Mouse (Mus musculus) intestine, embryonic 15.5 days (tissue): ENCODE measurements at regions not wholly inside any gene's neighbourhood (a gene's known extent, or its start where the extent isn't known, plus 50 kb on each side); places are given as distances from the start of the nearest gene placed in this dataset.

Experiments used
- ATAC-seq: fragments of 200-750 bp; cut with Nextera tagmentation; 2 replicates; pipeline ENCODE4 v1.8.0; 2017; ENCODE audit warnings: moderate TSS enrichment, moderate library complexity
- H3K27ac ChIP-seq: fragments of 300-500 bp; sonication (generic); 2 replicates; pipeline ENCODE4 v1.5.1; 2015; ENCODE audit warnings: mild to moderate bottlenecking, inconsistent platforms
- H3K27me3 ChIP-seq: fragments of 300-500 bp; sonication (generic); replicated peaks from 2 replicates; pipeline ENCODE4 v1.6.1; 2015; ENCODE audit warnings: inconsistent platforms
- H3K36me3 ChIP-seq: fragments of 300-500 bp; sonication (generic); 2 replicates; pipeline ENCODE4 v1.6.1; 2015; ENCODE audit warnings: inconsistent platforms
- H3K4me1 ChIP-seq: fragments of 300-500 bp; sonication (generic); replicated peaks from 2 replicates; pipeline ENCODE4 v1.6.1; 2015; ENCODE audit warnings: inconsistent platforms
- H3K4me2 ChIP-seq: fragments of 300-500 bp; sonication (generic); replicated peaks from 2 replicates; pipeline ENCODE4 v1.6.1; 2015; ENCODE audit warnings: mild to moderate bottlenecking, inconsistent platforms
- H3K4me3 ChIP-seq: fragments of 300-500 bp; sonication (generic); replicated peaks from 2 replicates; pipeline ENCODE4 v1.5.1; 2015; ENCODE audit warnings: inconsistent platforms
- H3K9ac ChIP-seq: fragments of 300-500 bp; sonication (generic); 2 replicates; pipeline ENCODE4 v1.6.1; 2015; ENCODE audit warnings: inconsistent platforms
- H3K9me3 ChIP-seq: fragments of 300-500 bp; sonication (generic); 2 replicates; pipeline ENCODE4 v1.6.1; 2016; ENCODE audit warnings: inconsistent platforms
- WGBS: fragments of 180-500 bp; shearing (Covaris S2); methylation state at CpG from one replicate; pipeline ENCODE4 v1.1.7; 2015; 5-methylcytosine and 5-hydroxymethylcytosine counted together

DNA sequence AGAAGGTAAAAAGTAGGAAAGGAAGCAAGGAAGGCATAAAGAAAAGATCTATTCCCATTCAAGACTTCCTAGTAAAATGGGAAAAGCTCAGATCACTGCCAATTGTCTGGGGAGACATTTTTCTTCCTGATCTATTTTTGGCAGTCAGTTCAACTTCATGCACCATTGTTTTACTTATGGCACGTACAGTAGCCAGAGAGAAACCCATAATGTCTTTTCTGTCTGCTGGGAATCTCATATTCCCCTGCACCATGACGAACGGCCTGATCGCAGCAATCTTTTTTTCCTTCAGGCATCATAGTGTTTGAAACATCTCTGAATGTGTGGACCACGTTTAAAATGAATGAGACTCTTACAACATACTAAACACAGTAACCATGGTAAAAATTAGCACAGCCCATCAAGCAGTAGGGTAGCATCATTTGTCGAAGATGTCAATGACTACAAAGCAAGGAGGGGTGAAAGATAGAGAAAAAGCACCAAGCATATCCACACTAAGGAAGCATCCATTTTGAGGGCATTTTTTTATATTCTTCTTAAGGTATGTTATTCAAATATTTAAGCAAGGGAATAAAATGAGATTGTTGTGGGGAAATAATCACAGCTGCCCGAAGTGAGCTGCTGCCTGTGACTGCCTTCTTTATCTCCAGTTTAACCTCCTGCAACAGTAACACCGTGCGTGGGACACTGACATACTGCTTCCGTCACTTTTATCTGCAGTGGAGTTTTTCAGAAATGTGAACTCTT is 233.7 kb upstream of the Tbl1xr1 start:
- H3K27ac ChIP-seq: no peak overlapping the region
- H3K4me3 ChIP-seq: no peak overlapping the region
- no peak overlapping the region for H3K9ac ChIP-seq
- no peak for ATAC-seq
- no peaks in the 10 kb centered on the region for H3K36me3 ChIP-seq
- H3K4me2 ChIP-seq: no peak overlapping the region
- H3K9me3 ChIP-seq: no peaks in the 10 kb centered on the region
- no peaks in the 10 kb centered on the region for H3K4me1 ChIP-seq
- no peaks in the 10 kb centered on the region for H3K27me3 ChIP-seq
- 55% methylated on average over 10 of the region's 10 CpGs for WGBS

DNA sequence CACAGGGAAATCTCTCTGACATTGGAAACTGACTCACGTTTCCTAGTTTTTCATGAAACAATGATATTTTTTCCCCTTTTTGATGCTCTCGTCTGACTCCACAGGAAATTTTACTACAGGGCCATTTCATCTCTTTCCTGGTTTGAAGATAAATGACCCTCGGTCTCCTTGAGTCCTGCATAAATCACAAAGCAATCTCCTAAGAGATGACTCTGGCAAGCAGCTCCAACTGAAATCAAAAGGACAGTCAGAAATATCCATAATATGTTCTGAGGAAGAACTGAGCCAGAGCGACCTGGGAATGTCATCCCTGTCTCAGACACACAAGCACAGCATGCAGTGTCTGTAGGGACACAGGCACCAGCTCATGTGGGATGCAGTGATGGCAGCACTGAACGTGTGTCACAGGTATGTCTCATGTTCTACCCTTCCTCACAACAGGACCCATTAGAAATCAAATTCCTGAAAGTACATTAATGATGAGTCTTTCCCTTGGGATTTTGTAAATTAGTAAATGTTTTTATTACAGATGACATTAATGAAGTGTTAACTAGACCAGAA is 233.1 kb upstream of the Tbl1xr1 start:
- 58% methylated on average over 5 of the region's 5 CpGs for WGBS
- H3K4me1 ChIP-seq: no peaks in the 10 kb centered on the region
- no peak overlapping the region for H3K4me3 ChIP-seq
- H3K9me3 ChIP-seq: no peaks in the 10 kb centered on the region
- H3K4me2 ChIP-seq: no peak overlapping the region
- no peaks in the 10 kb centered on the region for H3K36me3 ChIP-seq
- no peak overlapping the region for H3K27ac ChIP-seq
- no peak overlapping the region for H3K9ac ChIP-seq
- H3K27me3 ChIP-seq: no peaks in the 10 kb centered on the region
- ATAC-seq: no peak

DNA sequence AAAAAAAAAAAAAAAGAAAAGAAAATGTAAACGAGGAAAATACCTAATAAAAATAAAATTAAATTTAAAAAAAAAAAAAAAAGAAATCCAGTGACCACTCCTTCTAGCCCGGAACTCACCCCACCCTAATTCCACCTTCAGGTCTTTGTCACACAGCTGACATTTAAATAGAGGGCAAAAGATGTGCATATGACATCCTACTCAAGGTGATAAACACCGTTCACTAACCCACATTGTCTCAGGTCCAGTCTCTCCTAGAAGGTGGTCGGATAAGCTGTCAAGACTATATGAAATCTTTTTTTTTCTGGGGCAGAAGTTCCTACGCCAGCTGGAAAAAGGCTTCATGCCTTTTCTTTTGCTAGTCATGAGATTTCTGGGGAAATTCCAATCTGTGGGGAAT is 226.6 kb upstream of the Tbl1xr1 start:
- Histone ChIP-seq H3K9ac (no peak overlapping the region), H3K4me2 (no peak overlapping the region), H3K27ac (no peak overlapping the region), H3K9me3 (no peaks in the 10 kb centered on the region), H3K36me3 (no peaks in the 10 kb centered on the region), H3K4me1 (no peaks in the 10 kb centered on the region), H3K4me3 (no peak overlapping the region), H3K27me3 (no peaks in the 10 kb centered on the region)
- WGBS: 83% methylated on average over 5 of the region's 5 CpGs
- ATAC-seq: no peak

DNA sequence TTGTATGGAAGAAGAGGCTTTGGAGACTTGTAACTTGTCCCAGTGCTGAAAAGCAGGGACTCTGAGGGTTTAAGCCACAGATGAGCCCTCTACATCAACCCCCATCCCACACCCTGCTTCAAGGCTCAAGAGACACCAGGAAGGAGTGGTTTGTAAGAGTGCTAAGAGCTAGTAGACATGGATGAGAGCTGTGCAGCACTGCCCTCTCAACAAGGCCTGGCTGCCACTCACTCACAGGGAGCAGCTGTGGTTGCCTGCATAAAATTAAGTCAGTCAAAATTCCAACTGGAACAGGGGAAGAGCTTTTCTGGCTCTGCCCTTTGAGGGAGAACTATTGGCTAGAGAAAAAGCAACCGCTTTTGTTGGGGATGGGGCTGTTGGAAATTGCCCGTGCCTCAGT is 225.5 kb upstream of the Tbl1xr1 start:
- no peak for ATAC-seq
- Histone ChIP-seq H3K36me3 (no peaks in the 10 kb centered on the region), H3K9ac (no peak overlapping the region), H3K27me3 (no peaks in the 10 kb centered on the region), H3K4me1 (no peaks in the 10 kb centered on the region), H3K4me2 (no peak overlapping the region), H3K4me3 (no peak overlapping the region), H3K9me3 (no peaks in the 10 kb centered on the region), H3K27ac (no peak overlapping the region)
- 97% methylated on average over 2 of the region's 2 CpGs for WGBS

DNA sequence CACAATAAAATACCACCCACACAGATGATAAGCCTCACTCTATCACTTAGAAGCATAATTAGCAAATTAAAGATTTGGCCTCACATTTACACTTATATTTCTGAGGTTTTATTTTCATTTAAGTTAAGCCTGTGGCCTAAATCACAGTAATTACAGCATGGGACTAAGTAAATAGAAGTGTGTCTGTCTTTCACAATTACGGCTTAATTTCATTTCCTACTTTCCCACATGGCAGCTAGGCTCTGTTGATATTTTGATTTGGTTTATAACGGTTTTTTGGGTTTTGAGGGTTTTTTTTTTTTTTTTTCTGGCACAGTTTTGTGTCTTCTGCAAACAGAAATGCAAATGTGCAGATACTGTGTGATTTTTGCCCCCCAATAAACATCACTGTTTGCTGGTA is 222.1 kb upstream of the Tbl1xr1 start:
- Histone ChIP-seq H3K36me3 (no peaks in the 10 kb centered on the region), H3K27ac (no peak overlapping the region), H3K27me3 (no peaks in the 10 kb centered on the region), H3K9ac (no peak overlapping the region), H3K4me1 (no peaks in the 10 kb centered on the region), H3K4me2 (no peak overlapping the region), H3K4me3 (no peak overlapping the region), H3K9me3 (no peaks in the 10 kb centered on the region)
- 67% methylated on average over 2 of the region's 2 CpGs for WGBS
- ATAC-seq: no peak

DNA sequence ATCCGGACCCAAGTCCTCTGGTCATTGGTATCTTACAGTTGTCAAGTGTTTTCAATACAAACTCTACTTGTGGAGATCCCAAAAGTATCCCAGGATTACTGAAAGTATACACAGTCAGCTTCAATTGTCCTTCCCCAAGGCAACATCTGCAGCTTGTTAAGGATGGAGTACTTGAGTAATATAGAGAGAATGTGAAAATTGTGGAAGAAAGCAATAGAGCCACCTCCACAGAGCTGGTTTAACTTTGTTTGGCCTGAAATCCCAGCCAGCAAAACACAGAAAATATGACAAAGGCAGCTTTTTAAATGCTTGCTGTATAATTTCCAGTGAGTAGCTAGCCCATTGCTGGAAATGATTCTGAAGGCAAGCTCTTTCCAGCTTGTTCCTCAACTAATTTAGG is 217.0 kb upstream of the Tbl1xr1 start:
- ATAC-seq: no peak
- WGBS: 97% methylated on average over 1 of the region's 1 CpGs
- H3K27me3 ChIP-seq: no peaks in the 10 kb centered on the region

DNA sequence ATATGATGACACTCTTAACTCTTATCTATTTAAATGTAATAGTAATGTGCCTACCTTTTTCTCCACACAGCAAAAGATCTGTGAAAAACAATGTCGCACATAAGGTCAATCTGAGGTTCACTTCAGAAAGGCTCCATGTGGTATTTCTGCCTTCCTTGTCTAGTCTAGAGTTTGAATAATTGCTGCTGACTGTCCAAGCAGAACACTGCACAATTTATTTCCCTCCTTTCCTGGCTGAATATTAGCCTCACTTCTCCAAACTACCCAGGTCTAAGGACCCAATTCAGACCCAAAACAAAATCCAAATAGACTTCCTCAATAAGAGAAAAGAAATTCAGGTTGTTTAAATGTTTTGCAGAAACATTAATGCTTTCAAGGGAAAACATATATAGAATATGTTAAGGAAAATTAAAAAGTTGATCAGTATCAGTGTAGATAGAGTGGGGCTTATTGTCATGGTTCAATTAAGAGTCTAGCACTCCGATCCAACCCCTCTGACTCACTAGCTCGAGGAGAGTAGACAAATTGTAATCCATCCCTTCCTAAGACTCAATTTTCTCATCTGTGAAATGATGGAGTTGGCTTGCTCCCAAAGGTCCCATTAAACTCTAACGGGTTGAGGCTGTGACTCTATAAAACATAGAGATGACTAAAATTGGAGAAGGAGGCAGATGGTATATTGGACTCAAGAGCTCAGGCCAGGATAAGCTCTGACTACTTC is 215.4 kb upstream of the Tbl1xr1 start:
- no peaks in the 10 kb centered on the region for H3K36me3 ChIP-seq
- ATAC-seq: no peak

More for the DNA sequence above, 217.0 kb upstream of the Tbl1xr1 start:
- H3K4me2 ChIP-seq: no peak overlapping the region
- H3K36me3 ChIP-seq: no peaks in the 10 kb centered on the region
- no peak overlapping the region for H3K4me3 ChIP-seq
- no peaks in the 10 kb centered on the region for H3K4me1 ChIP-seq
- H3K27ac ChIP-seq: no peak overlapping the region
- H3K9ac ChIP-seq: no peak overlapping the region
- no peaks in the 10 kb centered on the region for H3K9me3 ChIP-seq

DNA sequence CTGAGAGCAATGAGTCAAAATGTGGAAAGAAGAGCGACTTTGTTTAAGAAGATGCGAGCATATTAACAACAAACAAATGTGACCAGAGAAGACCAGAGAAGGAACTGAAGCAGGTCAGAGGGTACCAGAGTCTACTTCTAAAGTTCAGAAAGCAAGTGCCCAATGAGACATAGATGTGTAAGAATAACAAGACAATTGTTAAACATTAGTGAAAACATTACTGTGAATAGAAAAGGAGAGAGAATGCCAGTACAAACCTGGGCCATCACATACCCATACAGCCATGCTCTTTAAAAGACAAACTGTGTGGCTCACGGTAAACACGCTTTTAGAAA is 214.8 kb upstream of the Tbl1xr1 start:
- H3K9ac ChIP-seq: no peak overlapping the region
- no peak overlapping the region for H3K4me3 ChIP-seq
- no peaks in the 10 kb centered on the region for H3K27me3 ChIP-seq
- H3K4me2 ChIP-seq: no peak overlapping the region
- WGBS: 81% methylated on average over 4 of the region's 4 CpGs
- H3K27ac ChIP-seq: no peak overlapping the region
- H3K9me3 ChIP-seq: no peaks in the 10 kb centered on the region
- no peak for ATAC-seq
- H3K36me3 ChIP-seq: no peaks in the 10 kb centered on the region
- no peaks in the 10 kb centered on the region for H3K4me1 ChIP-seq

More for the DNA sequence above, 215.4 kb upstream of the Tbl1xr1 start:
- H3K9ac ChIP-seq: no peak overlapping the region
- H3K27me3 ChIP-seq: no peaks in the 10 kb centered on the region
- H3K4me2 ChIP-seq: no peak overlapping the region
- 58% methylated on average over 4 of the region's 4 CpGs for WGBS
- no peaks in the 10 kb centered on the region for H3K4me1 ChIP-seq
- H3K4me3 ChIP-seq: no peak overlapping the region
- no peak overlapping the region for H3K27ac ChIP-seq
- H3K9me3 ChIP-seq: no peaks in the 10 kb centered on the region

DNA sequence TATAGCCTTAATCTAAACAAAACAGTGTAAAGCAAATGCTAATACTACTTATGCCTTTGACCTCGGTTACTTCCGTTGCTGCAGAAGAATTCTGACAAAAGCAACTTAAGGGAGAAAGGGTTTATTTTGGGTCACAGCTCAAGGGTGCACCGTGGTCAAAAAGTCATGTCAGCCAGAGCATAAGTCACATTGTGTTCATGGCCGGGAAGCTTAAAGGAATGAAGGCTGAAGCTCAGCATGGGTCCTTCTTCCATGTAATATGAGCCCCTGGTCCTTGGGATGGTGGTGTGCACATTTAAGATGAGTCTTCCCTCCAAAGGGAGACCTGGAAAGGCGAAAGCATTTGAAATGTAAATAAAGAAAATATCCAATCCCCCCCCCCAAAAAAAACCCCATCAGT is 212.1 kb upstream of the Tbl1xr1 start:
- H3K9me3 ChIP-seq: no peaks in the 10 kb centered on the region
- 57% methylated on average over 5 of the region's 5 CpGs for WGBS

DNA sequence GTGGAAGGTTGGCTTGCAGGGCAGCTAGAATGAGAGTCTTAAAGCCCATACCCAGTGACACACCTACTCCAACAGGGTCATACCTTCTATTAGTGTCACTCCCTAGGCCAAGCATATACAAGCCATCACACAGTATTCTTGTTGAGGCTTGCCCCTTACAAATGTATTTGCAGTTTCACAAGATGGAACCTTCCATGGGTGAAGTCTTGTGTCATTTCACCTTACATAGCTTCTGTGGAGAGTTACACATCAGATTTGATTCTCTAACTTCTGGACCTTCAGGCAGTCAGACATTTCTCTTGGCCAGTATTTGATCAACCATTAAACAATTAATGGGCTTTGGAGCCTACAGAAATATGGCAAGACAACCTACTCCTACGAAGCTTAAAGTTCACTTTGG is 210.6 kb upstream of the Tbl1xr1 start:
- H3K36me3 ChIP-seq: no peaks in the 10 kb centered on the region
- ATAC-seq: no peak

More for the DNA sequence above, 212.1 kb upstream of the Tbl1xr1 start:
- Histone ChIP-seq H3K36me3 (no peaks in the 10 kb centered on the region), H3K4me3 (no peak overlapping the region), H3K27me3 (no peaks in the 10 kb centered on the region), H3K4me2 (no peak overlapping the region), H3K27ac (no peak overlapping the region), H3K4me1 (no peaks in the 10 kb centered on the region), H3K9ac (no peak overlapping the region)
- no peak for ATAC-seq

DNA sequence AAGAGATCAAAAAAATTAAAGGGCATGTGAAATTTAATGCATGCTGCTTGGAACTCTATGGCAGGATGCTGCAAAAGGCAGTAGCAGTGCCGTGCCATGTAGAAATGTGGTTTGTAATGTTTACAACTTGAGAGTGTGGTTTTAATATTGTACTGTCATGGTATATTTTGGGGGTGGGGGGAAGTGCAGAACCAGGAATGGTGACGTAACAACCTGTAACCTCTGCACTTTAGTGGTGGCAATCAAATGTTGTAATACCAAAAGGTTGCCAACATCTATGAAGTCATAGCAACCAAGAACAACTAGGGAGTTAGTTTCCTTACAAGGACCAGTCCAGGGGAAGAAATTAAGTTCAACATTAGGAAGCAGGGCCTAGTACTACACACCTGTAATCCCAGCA is 198.1 kb upstream of the Tbl1xr1 start:
- Histone ChIP-seq H3K27ac (no peak overlapping the region), H3K27me3 (no peaks in the 10 kb centered on the region), H3K4me3 (no peak overlapping the region), H3K9me3 (no peaks in the 10 kb centered on the region), H3K4me2 (no peak overlapping the region), H3K36me3 (no peaks in the 10 kb centered on the region), H3K9ac (no peak overlapping the region), H3K4me1 (no peaks in the 10 kb centered on the region)
- 85% methylated on average over 2 of the region's 2 CpGs for WGBS
- no peak for ATAC-seq

More for the DNA sequence above, 210.6 kb upstream of the Tbl1xr1 start:
- Histone ChIP-seq H3K27ac (no peak overlapping the region), H3K9ac (no peak overlapping the region), H3K9me3 (no peaks in the 10 kb centered on the region), H3K27me3 (no peaks in the 10 kb centered on the region), H3K4me1 (no peaks in the 10 kb centered on the region), H3K4me3 (no peak overlapping the region), H3K4me2 (no peak overlapping the region)
- 91% methylated on average over 1 of the region's 1 CpGs for WGBS

DNA sequence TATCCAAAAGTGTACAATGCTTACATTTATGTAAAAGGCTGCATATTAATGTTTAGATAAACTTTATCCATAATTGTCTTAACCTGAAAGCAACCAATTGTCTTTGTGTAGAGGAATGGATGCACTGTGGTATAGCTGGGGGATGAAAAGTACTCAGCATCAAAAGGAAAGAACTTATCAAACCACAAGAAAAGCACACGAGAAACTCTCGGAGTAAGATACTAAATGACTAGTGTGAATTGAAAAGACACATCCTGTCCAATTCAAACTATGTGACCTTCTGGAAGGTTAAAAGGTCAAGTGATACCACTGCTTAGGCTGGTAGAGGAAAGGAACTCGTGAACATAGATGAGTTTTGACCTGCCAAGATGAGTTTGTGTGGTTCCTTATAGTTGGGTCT is 192.2 kb upstream of the Tbl1xr1 start:
- Histone ChIP-seq H3K4me3 (no peak overlapping the region), H3K4me2 (no peak overlapping the region)
- ATAC-seq: no peak

DNA sequence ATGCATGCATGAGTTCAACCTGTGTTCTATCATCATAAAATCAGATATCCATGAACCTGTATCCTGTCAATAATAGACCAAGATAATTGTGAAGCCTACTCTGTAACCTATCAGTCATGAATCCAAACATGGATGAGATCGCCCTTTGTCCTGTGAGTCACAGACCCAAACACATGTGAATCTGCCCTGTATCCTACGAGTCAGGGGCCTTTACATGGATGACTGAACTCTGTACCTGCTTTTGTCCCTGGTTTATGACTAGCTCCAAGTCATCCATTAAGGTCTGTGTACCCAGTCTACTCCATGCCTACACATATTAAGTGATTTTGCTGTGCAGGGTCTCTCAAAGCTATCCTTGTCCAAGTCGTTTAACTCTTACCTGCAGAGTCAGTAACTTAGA is 187.7 kb upstream of the Tbl1xr1 start:
- ATAC-seq: no peak
- Histone ChIP-seq H3K9me3 (no peaks in the 10 kb centered on the region), H3K4me3 (no peak overlapping the region), H3K9ac (no peak overlapping the region), H3K4me2 (no peak overlapping the region), H3K36me3 (no peaks in the 10 kb centered on the region), H3K27ac (no peak overlapping the region), H3K27me3 (no peaks in the 10 kb centered on the region), H3K4me1 (no peaks in the 10 kb centered on the region)
- WGBS: 82% methylated on average over 3 of the region's 3 CpGs

More for the DNA sequence above, 192.2 kb upstream of the Tbl1xr1 start:
- no peak overlapping the region for H3K27ac ChIP-seq
- no peaks in the 10 kb centered on the region for H3K27me3 ChIP-seq
- WGBS: 76% methylated on average over 3 of the region's 3 CpGs
- H3K9me3 ChIP-seq: no peaks in the 10 kb centered on the region
- no peaks in the 10 kb centered on the region for H3K4me1 ChIP-seq
- H3K9ac ChIP-seq: no peak overlapping the region
- H3K36me3 ChIP-seq: no peaks in the 10 kb centered on the region
